ENCODE assay signal across 8 mouse cellular contexts in the genomic region with DNA sequence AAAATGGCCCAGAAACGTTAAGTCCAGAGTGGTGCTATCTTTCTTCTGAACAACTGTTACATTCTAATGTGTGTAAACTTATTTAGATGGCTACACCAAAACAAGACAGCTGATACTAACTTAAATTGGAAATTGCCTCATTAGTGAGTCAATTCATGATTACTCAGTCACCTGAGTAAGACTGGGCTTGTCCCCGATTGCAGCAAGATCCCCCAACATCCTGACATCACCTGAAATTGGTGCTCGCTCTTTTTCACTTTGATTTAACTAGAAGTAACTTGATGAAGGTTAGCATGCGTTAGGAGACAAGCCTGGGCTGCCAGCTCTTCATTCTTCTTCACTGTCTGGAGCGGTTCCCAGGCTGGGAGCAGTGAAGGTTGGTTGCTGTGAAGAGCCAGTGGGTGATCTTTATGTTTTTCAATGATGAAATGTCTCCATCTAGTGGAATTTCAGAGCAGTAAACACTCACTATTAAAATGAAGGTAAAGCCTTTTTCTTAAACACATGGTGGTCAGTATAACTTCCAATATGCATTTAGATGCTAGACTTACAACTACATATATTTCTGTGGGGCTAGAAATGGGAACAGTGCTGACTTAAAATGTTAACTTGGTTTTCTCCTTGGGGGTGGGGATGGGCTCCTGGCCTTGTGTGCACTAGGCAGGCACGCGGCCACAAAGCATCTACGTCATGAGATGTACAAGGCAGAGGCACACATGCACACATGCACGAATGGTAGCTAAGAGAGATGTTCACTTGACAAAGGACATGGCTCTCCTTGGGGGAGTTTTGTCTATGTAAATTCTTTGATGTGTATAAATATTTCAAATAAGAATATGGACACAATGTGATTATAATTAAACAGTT.
DNase-seq lines count a peak whose midpoint lies in the region; ATAC-seq and TF ChIP-seq lines count a peak whose summit lies in the region.

No protein-coding gene starts in this region.

- TF ChIP-seq CTCF in heart, adult 2 months (IDR thresholded peaks at IDR 0.05), result peak; percentile 91

- peak; percentile 67 to 76 for DNase-seq in heart, adult 2 months
- DNase-seq in heart, embryonic 10.5 days (ENCODE audit: low spot score), result no peak
- peak; percentile 78 for DNase-seq in adrenal gland, adult 2 months
- peak; percentile 64 for DNase-seq in embryo, embryonic 9.5 days (ENCODE audit: extremely low spot score)
- peak; percentile 72 for DNase-seq in heart, postnatal 4 days
- peak; percentile 77 for DNase-seq in layer of hippocampus, adult 9-11 months

- H3K4me2 ChIP-seq in stomach, embryonic 15.5 days, result no peak overlapping the region

- H3K79me2 ChIP-seq in heart, adult 2 months (replicated peaks; ENCODE audit: control insufficient read depth, insufficient read depth, low read length), result no peaks in the 10 kb centered on the region

- no peak overlapping the region for H3K4me3 ChIP-seq in heart, adult 2 months
- H3K4me3 ChIP-seq in heart, embryonic 10.5 days, result no peak overlapping the region
- H3K4me3 ChIP-seq in stomach, embryonic 15.5 days (replicated peaks), result no peak overlapping the region

- peak; percentile 85 for TF ChIP-seq EP300 in heart, adult 2 months (IDR thresholded peaks at IDR 0.05; ENCODE audit: insufficient read depth, low read depth, low read length)

- no peak for TF ChIP-seq POLR2A in heart, adult 2 months (IDR thresholded peaks at IDR 0.05; ENCODE audit: insufficient read depth, low read depth, low read length)

- ATAC-seq in megakaryocyte-erythroid progenitor cell, adult 5-6 weeks (replicated peaks; ENCODE audit: low FRiP score, low TSS enrichment, poor library complexity, severe bottlenecking), result peak; percentile 88
- peak; percentile 66; the same call in 1 of the 2 replicates for ATAC-seq in stomach, embryonic 15.5 days (ENCODE audit: insufficient read depth, low FRiP score, low read depth)

- H3K9ac ChIP-seq in heart, adult 2 months (ENCODE audit: low read depth, low read length), result no peak overlapping the region
- H3K9ac ChIP-seq in stomach, embryonic 15.5 days, result no peak overlapping the region

- H3K9me3 ChIP-seq in heart, embryonic 10.5 days, result no peaks in the 10 kb centered on the region
- H3K9me3 ChIP-seq in stomach, embryonic 15.5 days, result no peaks in the 10 kb centered on the region

- intact Hi-C loops in heart, adult 2 months (cut with DNase I), result loop anchor here (1.0 kb wide), 2 partner anchors 280 to 349 kb away; no protein-coding TSS in a partner anchor

- no peak overlapping the region for H3K27ac ChIP-seq in heart, adult 2 months
- no peak overlapping the region for H3K27ac ChIP-seq in heart, embryonic 10.5 days
- H3K27ac ChIP-seq in stomach, embryonic 15.5 days, result no peak overlapping the region

- WGBS in heart, adult 2 months, result 50% methylated on average over 9 of the region's 9 CpGs
- WGBS in heart, embryonic 10.5 days, result 60% methylated on average over 9 of the region's 9 CpGs
- 56% methylated on average over 9 of the region's 9 CpGs for WGBS in stomach, embryonic 15.5 days

- no peaks in the 10 kb centered on the region for H3K27me3 ChIP-seq in heart, adult 2 months (ENCODE audit: control insufficient read depth, insufficient read depth, low read length)
- no peaks in the 10 kb centered on the region for H3K27me3 ChIP-seq in heart, embryonic 10.5 days (ENCODE audit: insufficient read depth, poor library complexity, severe bottlenecking)
- no peaks in the 10 kb centered on the region for H3K27me3 ChIP-seq in stomach, embryonic 15.5 days (replicated peaks)

- no peaks in the 10 kb centered on the region for H3K36me3 ChIP-seq in heart, adult 2 months (ENCODE audit: control insufficient read depth, insufficient read depth, low read length)
- peaks cover 23% of the 10 kb centered on the region for H3K36me3 ChIP-seq in heart, embryonic 10.5 days
- peaks cover 4% of the 10 kb centered on the region; the same call in 1 of the 2 replicates for H3K36me3 ChIP-seq in stomach, embryonic 15.5 days

- H3K4me1 ChIP-seq in heart, adult 2 months (ENCODE audit: control insufficient read depth, insufficient read depth, low read length), result peaks cover 6% of the 10 kb centered on the region
- H3K4me1 ChIP-seq in heart, embryonic 10.5 days, result peaks cover 57% of the 10 kb centered on the region
- peaks cover 29% of the 10 kb centered on the region for H3K4me1 ChIP-seq in stomach, embryonic 15.5 days
